Mouse (Mus musculus): ENCODE data around the gene Shcbp1. TPM values are rescaled to one million over a fixed set of nuclear protein-coding genes. Genes with fewer than 3 reads are reported as not detected.
"Not testable (repeated sequence)": the region's sequence is repeated elsewhere in the genome, so short reads cannot be mapped to it uniquely, and the experiment has no call there.

Gene Shcbp1
- polyA plus RNA-seq (2014; fragmentation: Nextera tagmentation; extraction: Ambion mirVana) = 5.9 and 6.4 TPM in 2 replicates

GRCm38 (mm10) chr8:4779254-4780055, at the start of gene Shcbp1:
TSS of gene Shcbp1 (minus strand) at chr8:4779567.
- H3K36me3 ChIP-seq (ENCODE audit: control insufficient read depth, insufficient read depth, low read length) = no peaks in the 10 kb centered on the region
- no peak within 1 kb of the TSS for H3K27ac ChIP-seq (ENCODE audit: low read depth, low read length)
- H3K4me3 ChIP-seq (ENCODE audit: low read depth, low read length) = peak within 1 kb of the TSS; percentile 47
- H3K9me3 ChIP-seq (ENCODE audit: control insufficient read depth, low read length) = no peaks in the 10 kb centered on the region
- 0 out of 2 replicates have a peak within 1 kb of the TSS, but pooled peaks have one; percentile 32 for H3K9ac ChIP-seq (replicated peaks; ENCODE audit: low read depth, low read length)
- ATAC-seq (ENCODE audit: low read depth) = peak; percentile 100
- H3K27me3 ChIP-seq (ENCODE audit: control insufficient read depth, insufficient read depth, low read length) = no peaks in the 10 kb centered on the region
- 4% methylated on average over 29 of the region's 29 CpGs for WGBS
- H3K4me1 ChIP-seq (ENCODE audit: control insufficient read depth, insufficient read depth, low read length) = no peaks in the 10 kb centered on the region
- peak within 1 kb of the TSS; percentile 80 for H3K4me2 ChIP-seq (ENCODE audit: low read depth, low read length)

DNA sequence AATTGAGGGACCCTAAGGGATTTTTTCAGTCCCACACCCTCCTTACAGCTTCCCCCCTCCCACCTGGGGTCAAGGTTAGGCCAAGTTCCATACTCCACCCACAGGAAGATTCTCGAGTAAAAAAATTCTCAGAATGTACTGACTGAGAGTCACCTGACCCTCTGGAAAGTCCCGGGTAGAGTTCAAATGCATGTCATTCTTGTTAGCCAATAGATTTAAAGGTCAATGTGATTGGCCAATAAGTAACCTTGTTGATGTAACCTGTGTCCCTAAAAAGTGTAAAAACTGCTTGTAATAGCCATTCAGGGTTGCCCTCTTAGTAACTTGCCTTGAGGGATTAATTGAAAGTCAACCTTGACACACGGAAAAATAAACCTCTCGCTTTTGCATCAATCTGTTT, 29.5 kb upstream of the Shcbp1 start:
- Histone ChIP-seq H3K4me1 (ENCODE audit: control insufficient read depth, insufficient read depth, low read length) (no peaks in the 10 kb centered on the region), H3K27me3 (ENCODE audit: control insufficient read depth, insufficient read depth, low read length) (no peaks in the 10 kb centered on the region), H3K27ac (ENCODE audit: low read depth, low read length) (no peak overlapping the region), H3K9me3 (ENCODE audit: control insufficient read depth, low read length) (no peaks in the 10 kb centered on the region), H3K4me3 (ENCODE audit: low read depth, low read length) (no peak overlapping the region), H3K4me2 (ENCODE audit: low read depth, low read length) (no peak overlapping the region), H3K9ac (replicated peaks; ENCODE audit: low read depth, low read length) (no peak overlapping the region), H3K36me3 (ENCODE audit: control insufficient read depth, insufficient read depth, low read length) (no peaks in the 10 kb centered on the region)
- WGBS = 91% methylated on average over 4 of the region's 4 CpGs
- no peak for ATAC-seq (ENCODE audit: low read depth)

DNA sequence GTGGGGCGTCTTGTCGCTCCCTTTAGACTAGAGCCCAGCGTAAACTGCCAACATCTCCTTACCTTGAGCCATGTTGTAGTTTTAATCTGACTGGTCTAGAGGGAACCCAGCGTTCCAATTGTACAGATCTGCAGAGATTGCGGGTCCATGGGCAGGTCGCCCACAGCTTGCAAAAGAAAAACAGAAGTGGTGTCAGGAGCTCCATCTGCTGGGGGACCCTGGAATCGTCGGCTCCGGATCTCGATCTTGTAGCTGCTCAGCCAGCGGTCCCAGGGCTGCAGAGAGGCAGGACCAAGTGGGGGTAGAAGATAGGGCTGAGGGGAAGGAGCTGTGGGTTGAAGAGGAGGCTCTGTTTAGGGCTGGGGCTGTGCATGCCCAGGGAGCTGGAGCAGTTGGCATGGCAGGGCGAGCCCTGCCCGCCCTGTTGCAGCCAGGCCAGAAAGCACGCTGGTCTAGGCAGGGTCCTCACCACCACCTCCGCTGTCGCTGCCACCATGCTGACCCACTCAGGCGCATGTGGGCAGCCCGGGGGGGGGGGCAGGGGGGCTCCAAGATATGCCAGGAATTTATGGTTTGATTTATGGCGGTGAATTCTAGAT, 21.3 kb upstream of the Shcbp1 start:
- H3K27me3 ChIP-seq (ENCODE audit: control insufficient read depth, insufficient read depth, low read length) = no peaks in the 10 kb centered on the region
- H3K9ac ChIP-seq (replicated peaks; ENCODE audit: low read depth, low read length) = no peak overlapping the region
- peak; percentile 31; the same call in 1 of the 2 replicates for ATAC-seq (ENCODE audit: low read depth)
- H3K36me3 ChIP-seq (ENCODE audit: control insufficient read depth, insufficient read depth, low read length) = no peaks in the 10 kb centered on the region
- H3K27ac ChIP-seq (ENCODE audit: low read depth, low read length) = no peak overlapping the region
- WGBS = 55% methylated on average over 19 of the region's 19 CpGs
- H3K4me2 ChIP-seq (ENCODE audit: low read depth, low read length) = no peak overlapping the region
- no peaks in the 10 kb centered on the region for H3K9me3 ChIP-seq (ENCODE audit: control insufficient read depth, low read length)
- H3K4me1 ChIP-seq (ENCODE audit: control insufficient read depth, insufficient read depth, low read length) = no peaks in the 10 kb centered on the region
- H3K4me3 ChIP-seq (ENCODE audit: low read depth, low read length) = no peak overlapping the region

- H3K4me3 ChIP-seq (ENCODE audit: low read depth, low read length) = no peak overlapping the region
- no peak overlapping the region for H3K9ac ChIP-seq (replicated peaks; ENCODE audit: low read depth, low read length)
- no peaks in the 10 kb centered on the region for H3K9me3 ChIP-seq (ENCODE audit: control insufficient read depth, low read length)
- no peak overlapping the region for H3K27ac ChIP-seq (ENCODE audit: low read depth, low read length)
- H3K4me2 ChIP-seq (ENCODE audit: low read depth, low read length) = no peak overlapping the region
- no peak for ATAC-seq (ENCODE audit: low read depth)
- no peaks in the 10 kb centered on the region for H3K27me3 ChIP-seq (ENCODE audit: control insufficient read depth, insufficient read depth, low read length)
- 76% methylated on average over 6 of the region's 6 CpGs for WGBS
- no peaks in the 10 kb centered on the region for H3K4me1 ChIP-seq (ENCODE audit: control insufficient read depth, insufficient read depth, low read length)
- no peaks in the 10 kb centered on the region for H3K36me3 ChIP-seq (ENCODE audit: control insufficient read depth, insufficient read depth, low read length)
These were observed 1.1 kb downstream of the Shcbp1 start for GRCm38 (mm10) chr8:4778266-4778665.

DNA sequence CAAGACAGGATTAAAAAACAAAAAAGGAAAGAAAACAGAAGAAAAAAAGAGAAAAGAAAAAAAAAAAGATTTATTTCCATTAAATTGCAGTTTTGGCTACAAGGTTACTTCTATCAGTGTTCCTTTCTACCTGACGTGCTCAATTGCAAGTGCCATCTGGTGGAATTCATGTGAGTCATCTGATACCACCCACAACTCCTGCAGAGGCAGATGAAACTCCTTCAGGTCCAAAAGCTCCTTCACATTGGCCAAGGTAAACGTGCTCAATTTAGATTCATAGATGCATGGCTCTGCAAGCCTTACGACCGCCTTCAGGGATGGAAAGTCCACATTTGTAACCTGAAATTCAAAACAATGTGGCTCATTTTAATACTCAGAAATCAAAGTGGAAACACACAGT, 14.6 kb downstream of the Shcbp1 start:
- H3K9me3 ChIP-seq (ENCODE audit: control insufficient read depth, low read length) = no peaks in the 10 kb centered on the region
- H3K4me1 ChIP-seq (ENCODE audit: control insufficient read depth, insufficient read depth, low read length) = no peaks in the 10 kb centered on the region
- no peak overlapping the region for H3K9ac ChIP-seq (replicated peaks; ENCODE audit: low read depth, low read length)
- H3K27ac ChIP-seq (ENCODE audit: low read depth, low read length) = no peak overlapping the region
- 94% methylated on average over 4 of the region's 4 CpGs for WGBS
- no peak overlapping the region for H3K4me2 ChIP-seq (ENCODE audit: low read depth, low read length)
- no peak overlapping the region for H3K4me3 ChIP-seq (ENCODE audit: low read depth, low read length)
- H3K27me3 ChIP-seq (ENCODE audit: control insufficient read depth, insufficient read depth, low read length) = no peaks in the 10 kb centered on the region
- no peaks in the 10 kb centered on the region for H3K36me3 ChIP-seq (ENCODE audit: control insufficient read depth, insufficient read depth, low read length)
- ATAC-seq (ENCODE audit: low read depth) = no peak

GRCm38 (mm10) chr8:4753048-4753447, 26.3 kb downstream of the Shcbp1 start:
- no peaks in the 10 kb centered on the region for H3K36me3 ChIP-seq (ENCODE audit: control insufficient read depth, insufficient read depth, low read length)
- no peaks in the 10 kb centered on the region for H3K9me3 ChIP-seq (ENCODE audit: control insufficient read depth, low read length)
- WGBS = 94% methylated on average over 5 of the region's 5 CpGs
- no peak overlapping the region for H3K27ac ChIP-seq (ENCODE audit: low read depth, low read length)
- no peaks in the 10 kb centered on the region for H3K27me3 ChIP-seq (ENCODE audit: control insufficient read depth, insufficient read depth, low read length)
- no peak overlapping the region for H3K9ac ChIP-seq (replicated peaks; ENCODE audit: low read depth, low read length)
- H3K4me3 ChIP-seq (ENCODE audit: low read depth, low read length) = no peak overlapping the region
- no peaks in the 10 kb centered on the region for H3K4me1 ChIP-seq (ENCODE audit: control insufficient read depth, insufficient read depth, low read length)
- no peak for ATAC-seq (ENCODE audit: low read depth)
- no peak overlapping the region for H3K4me2 ChIP-seq (ENCODE audit: low read depth, low read length)

GRCm38 (mm10) chr8:4730942-4731341, 48.4 kb downstream of the Shcbp1 start:
- H3K9ac ChIP-seq (replicated peaks; ENCODE audit: low read depth, low read length) = no peak overlapping the region
- no peak overlapping the region for H3K4me2 ChIP-seq (ENCODE audit: low read depth, low read length)
- no peaks in the 10 kb centered on the region for H3K9me3 ChIP-seq (ENCODE audit: control insufficient read depth, low read length)
- no peaks in the 10 kb centered on the region for H3K36me3 ChIP-seq (ENCODE audit: control insufficient read depth, insufficient read depth, low read length)
- H3K27ac ChIP-seq (ENCODE audit: low read depth, low read length) = no peak overlapping the region
- ATAC-seq (ENCODE audit: low read depth) = no peak
- 57% methylated on average over 1 of the region's 1 CpGs for WGBS
- H3K4me1 ChIP-seq (ENCODE audit: control insufficient read depth, insufficient read depth, low read length) = no peaks in the 10 kb centered on the region
- H3K27me3 ChIP-seq (ENCODE audit: control insufficient read depth, insufficient read depth, low read length) = no peaks in the 10 kb centered on the region
- no peak overlapping the region for H3K4me3 ChIP-seq (ENCODE audit: low read depth, low read length)

DNA sequence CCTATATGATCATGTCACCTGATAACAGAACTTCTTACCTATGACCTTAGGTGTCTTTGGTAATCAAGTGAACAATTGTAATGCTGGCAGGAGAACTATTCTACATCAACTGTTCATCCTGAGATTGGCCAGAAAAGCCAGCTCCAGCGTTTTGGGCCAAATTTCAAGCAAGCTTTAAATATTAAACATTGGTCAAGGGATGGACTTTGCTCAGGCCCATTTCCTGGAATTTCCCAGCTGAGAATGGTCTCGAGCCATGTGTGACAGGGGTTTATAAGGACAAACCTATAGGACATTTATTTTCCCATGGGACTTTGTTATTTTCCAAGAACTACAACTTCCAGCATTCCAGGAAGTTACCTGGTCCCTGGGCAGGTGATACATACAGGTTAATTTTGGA, 63.8 kb downstream of the Shcbp1 start:
- H3K27me3 ChIP-seq (ENCODE audit: control insufficient read depth, insufficient read depth, low read length) = no peaks in the 10 kb centered on the region
- 71% methylated on average over 2 of the region's 2 CpGs for WGBS
- no peaks in the 10 kb centered on the region for H3K4me1 ChIP-seq (ENCODE audit: control insufficient read depth, insufficient read depth, low read length)
- H3K4me2 ChIP-seq (ENCODE audit: low read depth, low read length) = no peak overlapping the region
- no peak overlapping the region for H3K4me3 ChIP-seq (ENCODE audit: low read depth, low read length)
- H3K9ac ChIP-seq (replicated peaks; ENCODE audit: low read depth, low read length) = no peak overlapping the region
- H3K36me3 ChIP-seq (ENCODE audit: control insufficient read depth, insufficient read depth, low read length) = no peaks in the 10 kb centered on the region
- no peak overlapping the region for H3K27ac ChIP-seq (ENCODE audit: low read depth, low read length)
- H3K9me3 ChIP-seq (ENCODE audit: control insufficient read depth, low read length) = no peaks in the 10 kb centered on the region
- ATAC-seq (ENCODE audit: low read depth) = no peak

DNA sequence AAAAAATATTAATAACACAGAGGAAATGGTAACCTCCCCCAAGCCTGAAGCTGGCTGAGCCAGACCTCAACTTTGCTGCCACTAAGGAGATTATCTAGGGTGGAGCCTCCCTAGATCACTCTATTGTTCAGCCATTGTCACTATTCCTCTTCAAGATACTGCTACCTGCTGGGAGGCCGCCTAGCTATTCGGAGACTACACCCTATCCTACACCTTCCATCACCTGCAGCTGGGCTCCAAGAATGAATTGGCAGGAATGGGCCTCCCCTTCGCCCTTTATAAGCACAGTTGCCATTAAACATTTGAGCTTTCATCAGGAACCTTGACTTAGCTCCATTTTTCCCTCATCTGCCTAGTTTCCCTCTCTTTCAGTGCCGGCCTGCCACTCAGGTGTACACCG, 71.0 kb downstream of the Shcbp1 start:
- not testable (repeated sequence) for H3K9me3 ChIP-seq (ENCODE audit: control insufficient read depth, low read length); H3K4me3 ChIP-seq (ENCODE audit: low read depth, low read length); H3K36me3 ChIP-seq (ENCODE audit: control insufficient read depth, insufficient read depth, low read length); ATAC-seq (ENCODE audit: low read depth); H3K9ac ChIP-seq (replicated peaks; ENCODE audit: low read depth, low read length); H3K27me3 ChIP-seq (ENCODE audit: control insufficient read depth, insufficient read depth, low read length); H3K4me2 ChIP-seq (ENCODE audit: low read depth, low read length); H3K4me1 ChIP-seq (ENCODE audit: control insufficient read depth, insufficient read depth, low read length); H3K27ac ChIP-seq (ENCODE audit: low read depth, low read length)
- 77% methylated on average over 5 of the region's 5 CpGs for WGBS

Data from neural tube, embryonic 14.5 days (tissue).